Mouse (Mus musculus): ENCODE results near the gene Ube2s.
"Not testable (repeated sequence)": the region's sequence is repeated elsewhere in the genome, so short reads cannot be mapped to it uniquely, and the experiment has no call there.

Gene Ube2s

GRCm38 (mm10) chr7:4812303-4813104 lies at the start of gene Ube2s:
Gene Ube2s, minus strand, starts transcription at chr7:4812590.
- DNase-seq (ENCODE audit: low read depth), result peak; percentile 100

GRCm38 (mm10) chr7:4860926-4861325 lies 48.5 kb upstream of the Ube2s start:
- not testable (repeated sequence) for DNase-seq (ENCODE audit: low read depth)

GRCm38 (mm10) chr7:4859418-4859978 lies 47.1 kb upstream of the Ube2s start:
- DNase-seq (ENCODE audit: low read depth), result no peak

DNA sequence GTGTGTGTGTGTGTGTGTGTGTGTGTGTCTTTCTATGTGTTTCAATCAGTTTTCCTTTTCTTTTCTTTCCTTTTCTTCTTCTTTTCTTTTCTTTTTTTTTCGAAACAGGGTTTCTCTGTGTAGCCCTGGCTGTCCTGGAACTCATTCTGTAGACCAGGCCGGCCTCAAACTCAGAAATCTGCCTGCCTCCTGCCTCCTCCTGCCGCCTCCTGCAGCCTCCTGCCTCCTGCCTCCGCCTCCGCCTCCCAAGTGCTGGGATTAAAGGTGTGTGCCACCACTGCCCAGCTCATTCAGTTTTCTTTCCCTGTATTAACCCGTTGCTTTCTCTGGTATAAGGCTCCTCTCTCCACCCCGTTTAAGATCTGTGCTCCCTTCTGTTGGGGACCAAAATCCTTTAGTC lies 44.9 kb upstream of the Ube2s start:
- DNase-seq (ENCODE audit: low read depth), result no peak

GRCm38 (mm10) chr7:4856508-4856907 lies 44.1 kb upstream of the Ube2s start:
- no peak for DNase-seq (ENCODE audit: low read depth)

DNA sequence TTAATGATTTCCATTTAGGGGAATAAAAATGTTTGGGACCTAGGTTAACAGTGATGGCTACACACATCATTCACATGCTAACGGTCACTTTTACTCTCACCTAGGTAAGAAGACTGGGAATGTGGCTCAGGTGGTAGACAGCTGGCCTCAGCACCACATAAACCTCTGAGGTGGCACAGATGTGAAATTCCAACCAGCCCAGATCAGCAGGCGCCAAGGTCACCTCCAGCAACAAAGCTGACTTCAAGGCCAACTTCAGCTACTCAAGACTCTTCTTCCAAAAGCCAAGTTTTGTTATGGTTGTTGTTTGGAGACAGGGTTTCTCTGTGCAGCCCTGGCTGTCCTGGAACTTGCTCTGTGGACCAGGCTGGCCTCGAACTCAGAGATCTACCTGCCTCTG lies 41.2 kb upstream of the Ube2s start:
- no peak for DNase-seq (ENCODE audit: low read depth)

- DNase-seq (ENCODE audit: low read depth), result no peak
Measured at GRCm38 (mm10) chr7:4851315-4851688, 38.9 kb upstream of the Ube2s start.

DNA sequence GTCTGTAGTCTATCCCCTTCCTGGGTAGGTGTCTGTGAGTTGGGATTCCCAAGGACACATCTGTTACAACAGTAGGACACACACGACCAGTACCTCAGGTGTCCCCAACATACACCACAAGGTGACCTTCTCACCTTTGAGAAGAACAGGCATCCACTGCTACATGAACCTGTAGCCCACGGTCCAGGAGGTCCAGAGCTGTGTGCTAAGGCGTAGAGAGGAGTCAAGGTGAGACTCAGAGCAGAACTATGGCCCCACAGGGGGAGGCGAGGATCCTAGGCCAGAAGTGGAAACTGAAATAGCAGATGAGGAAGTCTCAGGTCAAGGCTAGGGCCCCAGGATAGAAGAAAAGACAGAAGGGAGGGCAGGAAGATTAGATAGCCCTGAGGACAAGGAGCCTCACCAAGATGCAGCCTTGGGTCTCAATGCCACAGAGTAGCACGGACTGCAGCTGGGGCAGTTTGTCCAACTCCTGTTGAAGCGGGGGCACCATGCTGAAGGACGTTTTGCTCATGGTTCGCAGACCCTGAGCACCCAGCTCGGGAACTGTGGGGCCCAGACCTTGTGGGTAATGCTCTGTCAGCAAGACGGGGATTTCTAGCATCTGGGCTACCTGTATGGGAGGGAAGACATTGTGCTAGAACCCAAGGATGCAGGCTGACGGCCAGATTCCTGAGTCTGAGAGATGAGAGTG lies 38.4 kb upstream of the Ube2s start:
- DNase-seq (ENCODE audit: low read depth), result no peak

DNA sequence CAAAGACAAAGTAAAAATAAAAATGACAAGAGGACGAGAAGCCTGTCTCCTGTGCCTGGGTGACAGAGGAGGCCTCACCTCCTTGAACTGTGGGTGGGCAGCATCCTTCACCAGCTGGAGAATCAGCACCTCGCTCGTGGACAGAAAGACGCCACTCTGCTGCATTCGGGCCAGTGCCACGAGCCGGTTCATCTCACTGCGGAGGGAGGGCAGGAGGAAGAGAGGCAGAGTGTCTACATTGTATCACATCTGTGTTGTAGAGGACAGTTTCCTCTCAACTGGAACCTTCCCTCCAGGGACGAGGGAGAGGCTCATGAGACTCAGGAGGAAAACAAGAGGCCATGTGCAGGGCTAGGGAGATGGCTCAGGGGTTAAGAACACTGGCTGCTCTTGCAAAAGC lies 37.0 kb upstream of the Ube2s start:
- DNase-seq (ENCODE audit: low read depth), result no peak

GRCm38 (mm10) chr7:4844917-4845309 lies 32.5 kb upstream of the Ube2s start:
- no peak for DNase-seq (ENCODE audit: low read depth)

DNA sequence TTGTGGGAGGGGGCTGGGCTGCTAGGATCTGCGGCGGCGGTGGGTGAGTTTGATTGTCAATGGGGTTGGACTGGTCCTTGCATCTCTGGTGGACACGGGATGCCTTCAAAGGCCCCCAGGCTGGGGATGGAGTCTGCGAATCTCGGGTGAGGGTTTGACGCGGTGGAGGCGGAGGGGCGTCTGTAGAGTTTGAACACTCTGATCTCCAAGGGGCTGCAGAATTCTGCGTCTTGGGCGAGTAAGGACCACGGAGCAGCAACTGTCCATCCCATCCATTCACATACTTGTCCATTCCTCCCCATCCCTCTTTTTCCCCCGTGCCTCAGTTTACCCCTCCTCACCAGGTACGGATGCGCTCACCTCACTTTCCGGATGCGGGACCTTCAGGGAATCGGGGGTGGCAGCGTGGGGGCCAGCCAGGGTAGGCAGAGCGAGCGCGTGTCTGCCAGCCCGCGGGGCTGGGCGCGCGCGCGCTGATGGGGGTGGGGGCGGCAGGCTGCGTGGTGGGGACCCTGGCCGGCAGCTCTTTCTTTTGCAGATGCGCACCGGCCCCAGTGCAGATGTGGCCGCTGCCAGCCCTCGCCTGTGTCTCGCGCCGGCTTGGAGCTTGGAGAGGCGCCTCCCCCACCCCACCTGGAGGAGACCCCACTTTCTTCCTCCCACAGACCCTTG lies 32.0 kb upstream of the Ube2s start, which contains the start of gene Shisa7:
Shisa7 (minus strand) TSS at position 452 of the 672 bp plus-strand sequence.
- DNase-seq (ENCODE audit: low read depth), result no peak

GRCm38 (mm10) chr7:4843604-4844244 lies 31.3 kb upstream of the Ube2s start:
- DNase-seq (ENCODE audit: low read depth), result no peak

DNA sequence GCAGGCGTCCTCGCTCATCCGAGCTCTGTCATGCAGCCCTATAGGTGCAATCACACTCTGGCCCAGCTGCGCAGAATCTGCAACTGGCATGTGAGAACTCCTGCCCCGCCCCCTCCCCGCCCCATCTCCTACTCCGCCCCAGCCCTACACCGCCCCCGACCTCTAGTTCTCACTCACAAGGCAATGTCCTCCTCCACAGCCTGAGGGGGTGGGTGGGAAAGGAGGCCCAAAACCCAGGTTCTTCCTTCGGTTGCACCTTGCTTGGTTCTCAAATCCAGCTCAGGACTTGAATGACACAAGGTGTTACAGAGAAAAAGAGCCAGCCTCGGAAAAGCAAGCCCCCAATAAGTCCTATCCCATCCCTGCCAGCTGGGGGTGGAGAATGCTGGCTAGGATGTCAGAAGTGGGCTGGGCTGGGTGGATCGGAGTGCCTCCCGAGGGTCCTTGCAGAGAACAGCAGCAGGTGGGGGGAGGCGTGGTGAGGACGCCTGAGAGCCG lies 30.3 kb upstream of the Ube2s start:
- no peak for DNase-seq (ENCODE audit: low read depth)

DNA sequence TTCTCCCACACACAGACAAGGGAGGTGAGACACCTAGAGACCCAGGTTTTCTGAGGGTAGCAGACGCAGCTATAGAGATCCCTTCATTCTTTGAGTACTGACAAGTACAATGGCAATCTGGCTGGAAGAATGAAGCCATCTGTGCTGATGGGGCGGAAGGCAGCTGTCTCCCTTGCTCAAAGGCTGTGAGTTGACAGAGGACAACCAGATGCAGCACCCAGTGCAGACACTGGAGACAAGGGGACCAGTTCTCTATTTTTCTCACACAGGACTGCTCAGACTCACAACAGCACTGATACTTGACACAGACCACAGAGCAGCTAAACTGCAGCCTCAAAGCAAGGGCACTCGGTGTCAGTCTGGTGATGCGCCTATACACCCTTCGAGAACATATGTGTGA lies 29.7 kb upstream of the Ube2s start:
- DNase-seq (ENCODE audit: low read depth), result no peak

DNA sequence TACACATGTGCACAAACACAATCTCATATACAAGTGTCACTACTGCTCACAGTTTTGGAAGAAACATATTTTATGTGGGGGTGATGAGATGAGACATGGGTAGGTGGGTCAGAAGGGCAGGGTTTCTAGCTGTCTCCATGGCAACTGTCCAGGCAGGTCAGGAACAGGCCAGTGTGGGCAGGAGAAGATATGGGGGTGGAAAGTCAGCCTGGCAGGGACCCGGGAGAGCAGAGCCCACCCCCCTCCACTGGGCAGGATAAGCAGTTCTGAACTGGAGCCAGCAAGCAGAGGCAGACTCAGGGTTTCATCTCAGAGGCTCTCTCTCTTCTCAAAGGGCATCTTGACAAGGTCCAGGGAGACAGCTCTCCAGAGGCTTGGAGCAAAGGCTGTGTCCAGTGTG lies 25.2 kb upstream of the Ube2s start:
- no peak for DNase-seq (ENCODE audit: low read depth)

DNA sequence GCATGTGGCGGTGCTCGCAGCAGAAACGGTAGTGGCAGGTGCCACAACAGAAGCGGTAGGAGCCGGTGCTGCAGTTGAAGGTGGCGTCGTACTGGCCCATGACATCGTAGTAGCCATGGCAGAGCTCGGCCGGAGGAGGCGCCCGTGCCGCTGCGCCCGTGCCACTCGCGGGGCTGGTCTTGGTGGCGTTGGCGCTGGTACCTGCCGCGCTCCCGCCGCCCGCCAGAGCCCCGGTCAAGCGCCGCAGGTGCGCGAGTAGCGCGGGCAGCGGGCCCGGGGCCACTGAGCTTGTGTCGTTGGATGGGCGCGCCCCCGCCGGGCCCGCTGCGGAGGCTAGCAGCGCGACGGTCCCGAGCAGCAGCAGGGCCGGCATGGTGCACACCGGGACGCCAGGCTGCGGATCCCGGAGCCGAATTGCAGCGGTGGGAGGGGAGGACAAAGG lies 24.0 kb upstream of the Ube2s start:
- no peak for DNase-seq (ENCODE audit: low read depth)

DNA sequence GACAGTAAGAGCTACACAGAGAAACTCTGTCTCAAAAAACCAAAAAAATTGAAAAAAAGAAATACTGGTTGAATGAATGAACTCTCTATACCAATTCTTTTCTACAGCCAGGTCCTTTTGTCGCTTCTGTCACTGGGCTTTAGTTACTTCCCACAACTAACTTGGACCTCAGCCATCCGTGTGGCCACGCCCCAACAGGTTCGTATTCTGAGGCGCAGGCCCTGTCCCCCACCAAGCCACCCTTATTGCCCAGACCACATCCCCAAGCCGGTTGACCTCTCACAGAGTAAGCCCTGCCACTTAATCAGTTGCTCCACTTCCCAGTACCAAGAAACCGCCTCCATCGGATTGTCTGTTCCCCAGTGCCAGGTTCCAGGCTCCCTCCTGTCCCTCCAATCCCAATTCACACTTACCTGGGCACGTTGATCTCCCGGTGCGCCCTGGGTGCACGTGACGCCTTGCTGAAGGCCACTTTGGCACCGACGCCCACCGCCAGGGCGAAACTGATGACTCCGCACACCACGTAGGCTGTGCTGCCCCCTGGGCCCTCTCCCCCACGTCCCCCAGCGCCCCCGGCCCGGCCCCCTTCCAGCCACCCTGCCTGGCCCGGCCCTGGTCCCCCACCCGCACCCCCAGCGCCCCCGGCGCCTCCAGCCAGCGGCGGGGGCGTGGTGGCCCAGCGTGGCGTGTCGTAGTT lies 23.4 kb upstream of the Ube2s start:
- DNase-seq (ENCODE audit: low read depth), result no peak

DNA sequence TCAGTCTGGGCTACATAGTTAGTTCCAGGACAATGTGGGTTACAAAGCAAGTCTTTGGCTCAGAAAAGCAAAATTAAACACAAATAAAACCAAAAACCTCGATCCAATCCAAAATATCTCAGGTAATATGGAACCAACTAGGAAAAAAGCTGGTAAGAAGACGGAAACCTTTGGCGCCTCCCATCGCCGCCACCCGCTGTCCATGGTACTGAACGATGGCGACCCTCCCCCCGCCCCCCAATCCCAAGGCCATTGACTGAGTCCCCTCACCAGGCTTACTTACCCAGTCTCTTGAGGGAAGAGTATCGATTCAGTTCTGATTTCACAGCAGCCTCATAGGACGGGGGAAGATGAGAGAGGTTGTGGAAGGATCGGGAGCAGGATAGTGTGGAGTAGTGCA lies 18.1 kb upstream of the Ube2s start:
- DNase-seq (ENCODE audit: low read depth), result no peak

DNA sequence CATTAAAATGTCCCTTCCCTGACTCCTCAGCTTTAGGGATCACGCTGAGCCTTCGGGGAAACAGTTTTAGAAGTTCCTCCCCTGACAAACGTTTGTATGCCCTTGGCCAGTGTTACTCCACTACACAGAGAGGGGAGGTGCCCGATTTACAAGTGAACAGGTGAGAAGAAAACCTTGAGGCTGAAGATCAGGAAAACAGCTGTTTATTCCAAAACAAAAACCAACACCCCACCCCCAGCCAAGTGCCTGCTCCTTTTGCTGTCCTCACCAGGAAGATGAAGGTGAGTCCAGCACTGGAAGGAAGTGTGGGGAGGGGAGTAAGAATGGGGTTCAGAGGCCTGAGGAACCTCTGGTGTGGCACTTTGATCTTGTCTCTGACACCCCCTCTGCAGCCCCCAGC lies 13.0 kb upstream of the Ube2s start:
- no peak for DNase-seq (ENCODE audit: low read depth)

DNA sequence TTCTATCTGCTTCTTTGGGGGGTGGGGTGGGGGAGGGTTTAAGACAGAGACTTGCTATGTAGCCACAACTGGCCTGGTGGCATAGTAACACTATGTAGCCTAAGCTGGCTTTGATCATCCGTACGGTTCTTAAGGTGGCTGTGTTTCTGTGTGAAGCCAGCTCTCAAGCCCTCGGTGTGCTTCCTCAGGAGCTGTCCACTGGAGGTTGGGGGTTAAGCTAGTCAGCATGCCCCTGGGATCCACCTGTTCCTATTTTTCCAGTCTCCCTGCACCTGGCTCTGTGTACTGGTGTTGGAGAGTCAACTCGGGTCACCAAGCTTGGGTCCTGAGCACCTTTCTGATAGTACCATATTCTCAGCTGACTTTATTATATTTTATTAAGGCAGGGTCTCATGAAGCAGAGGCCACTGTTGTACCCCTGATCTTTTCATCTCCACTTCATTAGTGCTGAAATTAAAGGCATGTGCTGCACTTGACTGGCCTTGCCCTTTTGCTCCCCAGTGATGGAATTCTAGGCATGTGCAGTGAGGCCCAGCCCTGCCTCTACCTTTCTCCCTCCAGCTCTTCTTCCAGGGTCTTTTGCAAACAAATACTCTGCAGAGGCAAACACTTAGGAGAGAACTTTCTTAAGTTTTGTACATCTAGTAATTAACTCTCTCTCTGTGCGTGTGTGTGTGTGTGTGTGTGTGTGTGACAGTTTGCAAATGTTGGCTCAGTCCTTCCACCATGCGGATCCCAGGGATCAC lies 9.9 kb upstream of the Ube2s start:
- no peak for DNase-seq (ENCODE audit: low read depth)

DNA sequence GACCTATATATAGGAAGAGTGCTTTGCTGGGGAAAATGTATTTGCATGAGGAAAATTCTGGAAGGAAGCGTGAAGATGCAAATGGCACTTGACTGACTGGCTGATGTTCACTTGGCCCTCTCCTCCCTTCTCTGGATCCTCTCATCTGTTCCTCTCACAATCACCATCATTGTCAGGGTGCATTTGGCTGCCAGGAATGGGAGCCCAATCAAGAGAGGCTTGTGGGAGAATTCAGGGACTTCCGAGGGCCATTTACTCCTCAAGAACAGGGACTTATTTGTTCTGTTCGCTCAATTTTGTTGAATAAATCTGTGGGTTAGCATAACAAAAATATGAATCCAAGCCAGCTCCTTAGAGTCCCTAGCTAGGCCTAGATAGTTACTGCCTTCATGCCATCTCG lies 9.3 kb upstream of the Ube2s start:
- no peak for DNase-seq (ENCODE audit: low read depth)

All from fibroblast of lung, adult 2 months (primary cell).